Mouse (Mus musculus) urinary bladder, adult 2 months (tissue): ENCODE measurements around the gene Fbln5. TPM values are rescaled to one million over a fixed set of nuclear protein-coding genes. Genes with fewer than 3 reads are reported as not detected.

Experiments
- DNase-seq: peaks from one replicate; pipeline ENCODE4 v3.0.0; 2022; ENCODE audit warnings: low spot score
- polyA plus RNA-seq: library from polyadenylated mRNA; depleted of rRNA; stranded (reverse); fragments of >200 nt; gene quantifications from 2 replicates; pipeline ENCODE4 v1.2.3, GENCODE M21; 2012; rRNA removed

Gene Fbln5
- 143 and 164 TPM in 2 replicates for polyA plus RNA-seq

- peak; percentile 38 for DNase-seq
These were observed at the start of gene Fbln5 for GRCm38 (mm10) chr12:101818608-101819370. Gene Fbln5 (minus strand): TSS chr12:101819055.

GRCm38 (mm10) chr12:101862286-101862964 lies 43.6 kb upstream of the Fbln5 start:
- no peak for DNase-seq

GRCm38 (mm10) chr12:101860256-101860655 lies 41.4 kb upstream of the Fbln5 start:
- DNase-seq, result no peak

GRCm38 (mm10) chr12:101858011-101858410 lies 39.2 kb upstream of the Fbln5 start:
- DNase-seq, result no peak

- no peak for DNase-seq
These were observed 35.5 kb upstream of the Fbln5 start for GRCm38 (mm10) chr12:101854336-101854735.

- no peak for DNase-seq
These were observed 33.1 kb upstream of the Fbln5 start for GRCm38 (mm10) chr12:101851846-101852564.

- no peak for DNase-seq
These were observed 32.5 kb upstream of the Fbln5 start for GRCm38 (mm10) chr12:101851314-101851713.

GRCm38 (mm10) chr12:101836546-101837274 lies 17.9 kb upstream of the Fbln5 start:
- DNase-seq, result no peak

GRCm38 (mm10) chr12:101834715-101835114 lies 15.9 kb upstream of the Fbln5 start:
- DNase-seq, result no peak

- DNase-seq, result no peak
These were observed 14.9 kb upstream of the Fbln5 start for GRCm38 (mm10) chr12:101833776-101834175.

GRCm38 (mm10) chr12:101833115-101833506 lies 14.3 kb upstream of the Fbln5 start:
- DNase-seq, result no peak

GRCm38 (mm10) chr12:101832179-101833114 lies 13.6 kb upstream of the Fbln5 start:
- no peak for DNase-seq

GRCm38 (mm10) chr12:101831221-101831620 lies 12.4 kb upstream of the Fbln5 start:
- no peak for DNase-seq

GRCm38 (mm10) chr12:101823161-101823560 lies 4.3 kb upstream of the Fbln5 start:
- DNase-seq, result no peak

GRCm38 (mm10) chr12:101821596-101821995 lies 2.7 kb upstream of the Fbln5 start:
- DNase-seq, result no peak

- no peak for DNase-seq
These were observed 715 bp upstream of the Fbln5 start for GRCm38 (mm10) chr12:101819570-101819969.

- DNase-seq, result no peak
These were observed 628 bp downstream of the Fbln5 start for GRCm38 (mm10) chr12:101818246-101818607.

- DNase-seq, result no peak
These were observed 2.0 kb downstream of the Fbln5 start for GRCm38 (mm10) chr12:101816810-101817209.

GRCm38 (mm10) chr12:101815796-101816195 lies 3.1 kb downstream of the Fbln5 start:
- no peak for DNase-seq

- DNase-seq, result no peak
These were observed 4.4 kb downstream of the Fbln5 start for GRCm38 (mm10) chr12:101814423-101814822.

- no peak for DNase-seq
These were observed 7.7 kb downstream of the Fbln5 start for GRCm38 (mm10) chr12:101811181-101811580.
